Mouse (Mus musculus) small intestine, adult 2 months (tissue): ENCODE data around the gene Hltf. TPM values are rescaled to one million over a fixed set of nuclear protein-coding genes. Genes with fewer than 3 reads are reported as not detected.

Experiments used
- H3K27ac ChIP-seq: fragments of 200-500 bp; 2 replicates; pipeline ENCODE4 v1.5.1; 2012; ENCODE audit warnings: low read depth, low read length, control low read depth, inconsistent platforms; ENCODE audit not compliant: insufficient read depth
- H3K27me3 ChIP-seq: fragments of 200-500 bp; 2 replicates; pipeline ENCODE4 v1.6.1; 2012; ENCODE audit warnings: mild to moderate bottlenecking, moderate library complexity, low read length, inconsistent platforms; ENCODE audit not compliant: control insufficient read depth, insufficient read depth
- H3K36me3 ChIP-seq: fragments of 200-500 bp; 2 replicates; pipeline ENCODE4 v1.6.1; 2012; ENCODE audit warnings: mild to moderate bottlenecking, low read length, control low read depth, inconsistent platforms; ENCODE audit not compliant: control insufficient read depth, insufficient read depth
- H3K4me1 ChIP-seq: fragments of 200-500 bp; 2 replicates; pipeline ENCODE4 v1.6.1; 2012; ENCODE audit warnings: low read length, inconsistent platforms, mixed read lengths; ENCODE audit not compliant: control insufficient read depth, insufficient read depth, insufficient read length
- H3K4me3 ChIP-seq: fragments of 200-500 bp; 2 replicates; pipeline ENCODE4 v1.5.1; 2012; ENCODE audit warnings: low read depth, mild to moderate bottlenecking, control low read depth, inconsistent platforms, low read length, moderate library complexity
- CTCF ChIP-seq: fragments of 200-500 bp; IDR thresholded peaks from 2 replicates; pipeline ENCODE4 v1.5.1; 2012; ENCODE audit warnings: low read depth, mild to moderate bottlenecking, control low read depth, inconsistent platforms, low read length, moderate library complexity, mixed read lengths; ENCODE audit not compliant: insufficient replicate concordance, insufficient read length; ENCODE audit errors: extremely low read depth
- POLR2A ChIP-seq: fragments of 200-500 bp; IDR thresholded peaks from 2 replicates; pipeline ENCODE4 v1.6.1; 2012; ENCODE audit warnings: low read depth, mild to moderate bottlenecking, control low read depth, inconsistent platforms, low read length, moderate library complexity
- WGBS: fragments of 180-500 bp; shearing (Covaris S2); methylation state at CpG from one replicate; pipeline ENCODE4 v1.1.7; 2018; 5-methylcytosine and 5-hydroxymethylcytosine counted together
- polyA plus RNA-seq: library from polyadenylated mRNA; depleted of rRNA; stranded (reverse); fragments of >200 nt; gene quantifications from 2 replicates; pipeline ENCODE4 v1.2.3, GENCODE M21; 2012

Gene Hltf
- polyA plus RNA-seq, 1 experiment, result 1.4 TPM

GRCm38 (mm10) chr3:20145696-20146113 lies 88.1 kb downstream of the Hltf start:
- Histone ChIP-seq H3K4me1 (peaks cover 6% of the 10 kb centered on the region; the same call in 1 of the 2 replicates), H3K4me3 (no peak overlapping the region), H3K27ac (no peak overlapping the region), H3K27me3 (no peaks in the 10 kb centered on the region), H3K36me3 (peaks cover 23% of the 10 kb centered on the region)
- TF ChIP-seq CTCF (no peak), POLR2A (no peak)
- WGBS, result 94% methylated on average over 1 of the region's 1 CpGs

GRCm38 (mm10) chr3:20146884-20147395 lies 89.3 kb downstream of the Hltf start:
- Histone ChIP-seq H3K36me3 (peaks cover 23% of the 10 kb centered on the region), H3K4me3 (no peak overlapping the region), H3K4me1 (peaks cover 3% of the 10 kb centered on the region; the same call in 1 of the 2 replicates), H3K27ac (no peak overlapping the region), H3K27me3 (no peaks in the 10 kb centered on the region)
- TF ChIP-seq POLR2A, result no peak
- TF ChIP-seq CTCF, result no peak
- WGBS, result 91% methylated on average over 7 of the region's 7 CpGs

- 92% methylated on average over 5 of the region's 5 CpGs for WGBS
- Histone ChIP-seq H3K27me3 (no peaks in the 10 kb centered on the region), H3K4me1 (no peaks in the 10 kb centered on the region), H3K4me3 (no peak overlapping the region), H3K27ac (no peak overlapping the region), H3K36me3 (peaks cover 23% of the 10 kb centered on the region)
- TF ChIP-seq CTCF (no peak), POLR2A (no peak)
Observed at GRCm38 (mm10) chr3:20147647-20148046, 90.0 kb downstream of the Hltf start.

- H3K27ac ChIP-seq, result no peak overlapping the region
- no peak for TF ChIP-seq CTCF
- TF ChIP-seq POLR2A, result no peak
- 88% methylated on average over 2 of the region's 2 CpGs for WGBS
- H3K36me3 ChIP-seq, result peaks cover 20% of the 10 kb centered on the region
- H3K4me1 ChIP-seq, result no peaks in the 10 kb centered on the region
- no peak overlapping the region for H3K4me3 ChIP-seq
- no peaks in the 10 kb centered on the region for H3K27me3 ChIP-seq
Observed at GRCm38 (mm10) chr3:20150511-20150910, 92.9 kb downstream of the Hltf start.

GRCm38 (mm10) chr3:20151651-20152050 lies 94.0 kb downstream of the Hltf start:
- Histone ChIP-seq H3K36me3 (peaks cover 17% of the 10 kb centered on the region), H3K4me3 (no peak overlapping the region), H3K4me1 (no peaks in the 10 kb centered on the region), H3K27me3 (no peaks in the 10 kb centered on the region), H3K27ac (no peak overlapping the region)
- no peak for TF ChIP-seq POLR2A
- TF ChIP-seq CTCF, result no peak
- 93% methylated on average over 3 of the region's 3 CpGs for WGBS

- 3% methylated on average over 73 of the region's 73 CpGs for WGBS
- TF ChIP-seq CTCF (no peak), POLR2A (no peak)
- peaks cover 6% of the 10 kb centered on the region; the same call in 1 of the 2 replicates for H3K36me3 ChIP-seq
- H3K27me3 ChIP-seq, result no peaks in the 10 kb centered on the region
- H3K4me3 ChIP-seq, result peak within 1 kb of the TSS; percentile 96
- no peaks in the 10 kb centered on the region for H3K4me1 ChIP-seq
- H3K27ac ChIP-seq, result no peak within 1 kb of the TSS
Observed at GRCm38 (mm10) chr3:20154531-20155367, 97.1 kb downstream of the Hltf start, which contains the start of gene Gyg. Gyg (minus strand) TSS chr3:20155317.

- Histone ChIP-seq H3K27ac (no peak overlapping the region), H3K27me3 (no peaks in the 10 kb centered on the region), H3K4me3 (no peak overlapping the region), H3K36me3 (no peaks in the 10 kb centered on the region), H3K4me1 (no peaks in the 10 kb centered on the region)
- WGBS, result 79% methylated on average over 6 of the region's 6 CpGs
- no peak for TF ChIP-seq CTCF
- TF ChIP-seq POLR2A, result no peak
Observed at GRCm38 (mm10) chr3:20155476-20155875, 97.9 kb downstream of the Hltf start.
